Mouse (Mus musculus) midbrain, postnatal 0 days (tissue): Measurements from ENCODE around the gene E130218I03Rik. TPM values are rescaled to one million over a fixed set of nuclear protein-coding genes. Genes with fewer than 3 reads are reported as not detected.

Experiments
- ATAC-seq: fragments of 200-750 bp; cut with Nextera tagmentation; 2 replicates; pipeline ENCODE4 v1.8.0; 2017; ENCODE audit warnings: moderate number of reproducible peaks, mild to moderate bottlenecking, moderate TSS enrichment, moderate library complexity; ENCODE audit not compliant: low FRiP score
- DNase-seq: peaks from one replicate; pipeline ENCODE4 v3.0.0-alpha.2; 2015; ENCODE audit warnings: low spot score
- H3K27ac ChIP-seq: fragments of 300-500 bp; sonication (generic); 2 replicates; pipeline ENCODE4 v1.5.1; 2014; ENCODE audit warnings: low read depth, mild to moderate bottlenecking, low read length, mixed read lengths
- H3K27me3 ChIP-seq: fragments of 300-500 bp; sonication (generic); 2 replicates; pipeline ENCODE4 v1.6.1; 2014; ENCODE audit warnings: low read length, control low read depth, mixed read lengths; ENCODE audit not compliant: insufficient read depth
- H3K36me3 ChIP-seq: fragments of 300-500 bp; sonication (generic); 2 replicates; pipeline ENCODE4 v1.6.1; 2014; ENCODE audit warnings: low read length, control low read depth, mixed read lengths; ENCODE audit not compliant: insufficient read depth
- H3K4me1 ChIP-seq: fragments of 300-500 bp; sonication (generic); 2 replicates; pipeline ENCODE4 v1.6.1; 2014; ENCODE audit warnings: mild to moderate bottlenecking, control low read depth, antibody characterized with exemption, low read length, mixed read lengths; ENCODE audit not compliant: insufficient read depth
- H3K4me2 ChIP-seq: fragments of 300-500 bp; sonication (generic); 2 replicates; pipeline ENCODE4 v1.6.1; 2014; ENCODE audit warnings: low read depth, mild to moderate bottlenecking, low read length, mixed read lengths; ENCODE audit not compliant: poor library complexity, severe bottlenecking
- H3K4me3 ChIP-seq: fragments of 300-500 bp; sonication (generic); 2 replicates; pipeline ENCODE4 v1.5.1; 2014; ENCODE audit warnings: low read depth, mild to moderate bottlenecking, low read length, moderate library complexity
- H3K9ac ChIP-seq: fragments of 300-500 bp; sonication (generic); replicated peaks from 2 replicates; pipeline ENCODE4 v1.6.1; 2014; ENCODE audit warnings: mild to moderate bottlenecking, low read length, moderate library complexity, mixed read lengths; ENCODE audit not compliant: poor library complexity, severe bottlenecking
- H3K9me3 ChIP-seq: fragments of 300-500 bp; sonication (generic); 2 replicates; pipeline ENCODE4 v1.6.1; 2016; ENCODE audit warnings: low read length, control low read depth
- CTCF ChIP-seq: IDR thresholded peaks from 2 replicates; pipeline ENCODE4 v1.5.1; 2016; ENCODE audit warnings: antibody characterized with exemption, mild to moderate bottlenecking
- WGBS: fragments of 180-500 bp; shearing (Covaris S2); extraction: QIAGEN DNeasy Blood & Tissue Kit; methylation state at CpG from one replicate; pipeline ENCODE4 v1.1.7; 2014; 5-methylcytosine and 5-hydroxymethylcytosine counted together
- polyA plus RNA-seq: library from polyadenylated mRNA; unstranded; fragments of >200 nt; fragmentation: Nextera tagmentation; extraction: Ambion mirVana; gene quantifications from 2 replicates; pipeline ENCODE4 v1.2.1, GENCODE M21; 2015
- total RNA-seq: library from RNA; depleted of rRNA; stranded (reverse); fragments of >200 nt; gene quantifications from 2 replicates; pipeline ENCODE4 v1.2.3, GENCODE M21; 2014

The E130218I03Rik gene
- total and polyA plus RNA-seq, 2 experiments from 2014 or later = 0.31 TPM; not detected in 1

- Histone ChIP-seq H3K4me3 (no peak overlapping the region), H3K36me3 (no peaks in the 10 kb centered on the region), H3K9me3 (no peaks in the 10 kb centered on the region), H3K4me1 (no peaks in the 10 kb centered on the region), H3K27me3 (no peaks in the 10 kb centered on the region), H3K4me2 (no peak overlapping the region), H3K9ac (no peak overlapping the region), H3K27ac (no peak overlapping the region)
- 69% methylated on average over 11 of the region's 11 CpGs for WGBS
- ATAC-seq (no peak), DNase-seq (no peak)
- TF ChIP-seq CTCF = no peak
These were observed 20.5 kb upstream of the E130218I03Rik start for GRCm38 (mm10) chr4:134222793-134223600.

DNA sequence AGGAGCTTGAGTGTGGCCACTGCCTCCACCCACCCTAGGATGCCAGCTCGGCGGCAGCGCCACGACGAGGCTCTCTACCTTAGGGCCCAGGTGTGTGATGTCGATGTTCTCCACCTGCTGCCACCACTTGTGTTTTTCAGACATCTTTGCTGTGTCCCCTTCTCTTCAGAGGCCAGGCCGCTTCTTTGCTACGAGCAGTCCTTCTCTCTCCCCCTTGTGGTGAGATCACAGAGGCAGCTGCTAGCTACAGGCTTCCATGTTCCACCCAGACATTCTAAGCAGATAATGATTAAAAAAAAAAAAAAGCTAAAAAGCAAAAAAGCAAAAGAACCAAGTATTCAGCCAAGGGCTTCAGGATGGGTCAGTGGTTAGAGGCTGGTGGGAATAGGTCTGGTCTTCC is 16.3 kb upstream of the E130218I03Rik start, which contains the start of gene Catsper4:
Gene Catsper4, minus strand, starts transcription at position 190 of the 400 bp plus-strand sequence.
- H3K36me3 ChIP-seq = no peaks in the 10 kb centered on the region
- WGBS = 76% methylated on average over 8 of the region's 8 CpGs
- H3K4me3 ChIP-seq = no peak within 1 kb of the TSS
- peak; percentile 64 for TF ChIP-seq CTCF
- H3K9ac ChIP-seq = no peak within 1 kb of the TSS
- no peaks in the 10 kb centered on the region for H3K27me3 ChIP-seq
- DNase-seq (peak; percentile 40), ATAC-seq (no peak)
- no peak within 1 kb of the TSS for H3K27ac ChIP-seq
- H3K9me3 ChIP-seq = no peaks in the 10 kb centered on the region
- no peak within 1 kb of the TSS for H3K4me2 ChIP-seq
- H3K4me1 ChIP-seq = no peaks in the 10 kb centered on the region

DNA sequence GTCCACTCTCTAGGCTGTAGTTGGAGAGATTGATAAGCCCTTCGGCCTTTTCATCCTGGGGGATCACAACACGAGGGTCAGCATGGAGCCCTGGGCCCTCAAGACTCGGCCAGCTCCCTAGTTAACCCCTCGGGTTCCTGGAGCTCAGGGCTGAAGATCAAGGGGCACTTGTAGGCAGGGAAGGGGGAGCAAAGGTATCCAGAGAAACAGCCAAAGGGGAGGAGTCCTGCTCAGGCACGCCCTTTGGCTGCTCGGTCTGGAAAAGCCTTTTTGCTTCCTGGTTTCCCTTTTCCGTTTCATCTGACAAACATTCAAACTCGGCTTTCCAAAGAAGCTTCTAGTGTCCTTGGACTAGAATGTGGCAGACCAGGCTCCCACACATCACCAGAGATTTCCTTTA is 13.0 kb upstream of the E130218I03Rik start:
- Histone ChIP-seq H3K4me3 (no peak overlapping the region), H3K9me3 (no peaks in the 10 kb centered on the region), H3K36me3 (no peaks in the 10 kb centered on the region), H3K27me3 (no peaks in the 10 kb centered on the region), H3K9ac (no peak overlapping the region), H3K4me2 (no peak overlapping the region), H3K27ac (no peak overlapping the region), H3K4me1 (no peaks in the 10 kb centered on the region)
- no peak for DNase-seq
- 44% methylated on average over 8 of the region's 8 CpGs for WGBS
- no peak for TF ChIP-seq CTCF
- ATAC-seq = no peak

DNA sequence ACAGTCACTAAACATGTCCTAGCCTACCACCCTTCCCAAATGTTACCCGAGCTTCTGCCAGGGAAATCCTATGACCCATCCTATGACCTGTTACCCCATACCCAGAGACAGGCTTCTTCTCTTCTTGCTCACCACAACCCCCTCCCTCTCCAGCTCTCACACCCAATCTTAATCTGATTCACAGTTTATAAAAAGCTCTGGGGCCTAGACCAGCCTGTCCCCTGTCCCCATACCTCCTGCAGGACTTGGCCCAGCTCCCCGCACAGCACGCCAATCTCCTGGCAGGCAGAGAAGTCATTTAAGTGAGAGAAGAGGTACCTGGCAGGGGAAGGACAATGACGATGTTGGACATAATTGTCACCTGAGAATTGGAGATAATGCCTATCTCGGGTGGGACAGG is 8.6 kb upstream of the E130218I03Rik start:
- no peak for TF ChIP-seq CTCF
- Histone ChIP-seq H3K4me1 (no peaks in the 10 kb centered on the region), H3K4me2 (no peak overlapping the region), H3K36me3 (no peaks in the 10 kb centered on the region), H3K4me3 (no peak overlapping the region), H3K27ac (no peak overlapping the region), H3K9me3 (no peaks in the 10 kb centered on the region), H3K9ac (no peak overlapping the region), H3K27me3 (peaks cover 9% of the 10 kb centered on the region)
- WGBS = 75% methylated on average over 5 of the region's 5 CpGs
- DNase-seq (no peak), ATAC-seq (no peak)

DNA sequence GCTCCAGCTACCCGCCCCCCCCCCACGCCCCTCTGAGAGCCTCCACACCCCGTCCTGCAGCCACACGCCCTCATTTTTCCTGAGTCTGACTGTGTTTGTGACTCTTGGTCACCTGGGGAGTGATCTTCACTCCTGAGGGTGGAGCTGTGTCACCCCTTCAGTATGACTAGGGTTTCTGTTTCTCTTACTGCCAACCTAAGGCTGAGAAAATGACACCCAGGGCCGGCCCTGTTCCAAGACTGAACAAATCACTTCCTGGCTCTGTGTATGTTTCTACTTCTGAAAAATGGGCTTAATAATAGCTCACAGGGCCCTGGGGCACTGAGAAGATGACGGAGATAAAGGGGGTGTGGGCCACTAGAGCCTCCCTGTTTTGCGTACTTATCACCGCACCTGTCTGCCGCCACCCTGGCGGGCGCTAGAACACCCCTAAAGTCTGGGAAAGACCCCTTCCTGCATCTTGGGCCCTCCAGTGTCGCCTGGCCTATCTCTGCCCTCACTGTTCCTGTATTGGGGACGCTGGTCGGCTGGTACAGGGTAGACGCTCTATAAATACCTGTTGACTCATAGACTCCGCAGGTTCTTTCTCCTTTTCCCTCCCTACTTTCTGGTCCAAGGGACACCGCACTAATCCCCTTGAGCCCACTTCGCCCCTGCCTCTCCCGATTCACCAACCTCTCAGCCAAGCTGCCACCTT is 5.7 kb upstream of the E130218I03Rik start:
- no peak overlapping the region for H3K4me3 ChIP-seq
- H3K4me2 ChIP-seq = peak overlapping the region; percentile 20; the same call in 1 of the 2 replicates
- H3K27ac ChIP-seq = no peak overlapping the region
- H3K36me3 ChIP-seq = no peaks in the 10 kb centered on the region
- no peak overlapping the region for H3K9ac ChIP-seq
- no peaks in the 10 kb centered on the region for H3K4me1 ChIP-seq
- ATAC-seq (no peak), DNase-seq (no peak)
- WGBS = 30% methylated on average over 19 of the region's 19 CpGs
- no peak for TF ChIP-seq CTCF
- no peaks in the 10 kb centered on the region for H3K9me3 ChIP-seq
- H3K27me3 ChIP-seq = peaks cover 9% of the 10 kb centered on the region

DNA sequence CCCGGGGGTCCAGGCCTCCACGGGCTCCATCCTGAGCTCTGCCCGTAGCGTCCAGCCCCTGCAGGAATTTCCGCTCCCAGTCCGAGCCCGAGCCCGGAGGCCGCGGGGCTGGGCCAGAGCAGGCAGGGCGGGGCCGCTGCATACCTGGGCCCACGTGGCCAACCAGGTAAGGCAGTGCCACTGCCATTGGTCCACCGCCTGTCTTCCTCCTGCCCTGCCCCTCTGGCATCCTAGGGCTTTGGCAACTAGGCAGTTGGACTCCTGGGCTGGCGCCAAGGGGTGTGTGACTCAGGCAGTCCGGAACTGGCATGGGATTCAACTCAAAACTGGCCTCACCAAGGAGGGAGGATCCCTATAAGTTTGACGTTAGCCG is 5.2 kb upstream of the E130218I03Rik start, which contains the start of gene Cnksr1:
Gene Cnksr1, minus strand, starts transcription at position 121 of the 373 bp plus-strand sequence.
- peak; percentile 61 for DNase-seq
- no peak within 1 kb of the TSS for H3K4me3 ChIP-seq
- no peak for TF ChIP-seq CTCF
- no peaks in the 10 kb centered on the region for H3K9me3 ChIP-seq
- WGBS = 3% methylated on average over 18 of the region's 18 CpGs
- peaks cover 9% of the 10 kb centered on the region for H3K27me3 ChIP-seq
- no peaks in the 10 kb centered on the region for H3K4me1 ChIP-seq
- no peaks in the 10 kb centered on the region for H3K36me3 ChIP-seq
- no peak for ATAC-seq
- H3K27ac ChIP-seq = no peak within 1 kb of the TSS
- H3K9ac ChIP-seq = no peak within 1 kb of the TSS
- peak within 1 kb of the TSS; percentile 20; the same call in 1 of the 2 replicates for H3K4me2 ChIP-seq
